Mouse (Mus musculus) small intestine, adult 2 months (tissue): ENCODE data around the gene Terb2.

Source experiments
- CTCF ChIP-seq: fragments of 200-500 bp; IDR thresholded peaks from 2 replicates; pipeline ENCODE4 v1.5.1; 2012; ENCODE audit warnings: low read depth, mild to moderate bottlenecking, control low read depth, inconsistent platforms, low read length, moderate library complexity, mixed read lengths; ENCODE audit not compliant: insufficient replicate concordance, insufficient read length; ENCODE audit errors: extremely low read depth
- POLR2A ChIP-seq: fragments of 200-500 bp; IDR thresholded peaks from 2 replicates; pipeline ENCODE4 v1.6.1; 2012; ENCODE audit warnings: low read depth, mild to moderate bottlenecking, control low read depth, inconsistent platforms, low read length, moderate library complexity

DNA sequence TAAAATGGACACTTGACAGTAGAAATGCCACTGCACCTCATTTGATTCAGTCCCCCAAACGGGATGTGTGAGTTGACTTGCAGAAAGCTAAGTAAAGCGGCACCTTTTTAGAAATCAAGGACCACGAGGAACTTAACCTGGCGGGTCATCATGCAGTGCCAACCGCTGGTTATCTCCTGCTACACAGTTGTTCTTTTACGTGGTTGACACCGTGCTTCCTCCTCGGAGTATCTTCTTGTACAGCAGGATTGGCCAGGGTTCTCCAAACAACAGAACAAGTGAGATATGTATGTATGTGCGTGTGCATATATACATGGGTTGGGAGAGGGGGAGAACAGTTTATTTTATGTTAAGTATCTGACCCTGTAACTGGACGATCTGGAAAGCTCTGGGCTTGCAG, 61.7 kb downstream of the Terb2 start:
- TF ChIP-seq POLR2A (no peak), CTCF (no peak)
